Mouse (Mus musculus): ENCODE measurements around the gene Enpep.
A peak's percentile ranks its signal among the peaks of the same experiment; 100 is the strongest.

Gene Enpep

DNA sequence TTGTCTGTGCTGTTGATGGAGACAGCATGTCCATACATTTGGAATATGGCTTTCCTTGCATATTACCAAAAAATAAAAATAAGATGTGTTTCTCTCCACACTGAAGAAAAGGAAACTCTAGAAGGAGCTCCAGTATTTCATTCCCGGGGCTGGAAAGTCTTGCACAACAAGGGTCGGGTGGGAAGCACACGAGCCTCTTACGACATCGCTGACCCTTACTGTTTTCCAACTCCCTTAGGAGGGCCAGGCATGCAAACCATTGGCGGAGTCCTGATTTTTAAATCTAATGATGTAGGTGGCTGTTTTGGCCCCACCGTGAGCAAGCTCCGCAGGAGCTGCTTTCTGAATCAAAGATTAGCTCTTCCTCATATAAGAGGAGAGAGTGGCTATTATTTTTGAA is 20.6 kb downstream of the Enpep start:
- no peak for DNase-seq

DNA sequence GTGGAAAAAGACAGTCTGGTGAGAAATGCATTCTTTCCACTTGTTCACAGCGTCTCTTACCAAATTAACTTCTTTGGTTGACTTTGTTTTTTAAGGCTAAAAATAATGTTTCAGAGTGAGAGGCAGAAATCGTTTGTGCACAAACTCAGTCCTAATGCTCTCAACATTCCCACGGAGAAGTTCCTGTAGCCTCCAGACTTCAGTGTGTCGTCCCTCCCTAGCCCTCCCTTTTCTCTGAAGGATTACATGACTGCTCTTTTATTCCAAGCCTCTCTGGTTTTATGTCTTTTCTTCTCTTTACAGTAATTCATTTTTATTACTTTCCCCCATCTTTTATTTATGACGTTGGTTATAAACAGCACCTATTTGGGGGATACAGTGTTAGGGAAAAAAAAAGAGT is 22.6 kb downstream of the Enpep start:
- no peak for DNase-seq

- peak in 1 of 2 experiments; percentile 3 for DNase-seq
Measured at GRCm38 (mm10) chr3:129308876-129309275, 23.6 kb downstream of the Enpep start.

DNA sequence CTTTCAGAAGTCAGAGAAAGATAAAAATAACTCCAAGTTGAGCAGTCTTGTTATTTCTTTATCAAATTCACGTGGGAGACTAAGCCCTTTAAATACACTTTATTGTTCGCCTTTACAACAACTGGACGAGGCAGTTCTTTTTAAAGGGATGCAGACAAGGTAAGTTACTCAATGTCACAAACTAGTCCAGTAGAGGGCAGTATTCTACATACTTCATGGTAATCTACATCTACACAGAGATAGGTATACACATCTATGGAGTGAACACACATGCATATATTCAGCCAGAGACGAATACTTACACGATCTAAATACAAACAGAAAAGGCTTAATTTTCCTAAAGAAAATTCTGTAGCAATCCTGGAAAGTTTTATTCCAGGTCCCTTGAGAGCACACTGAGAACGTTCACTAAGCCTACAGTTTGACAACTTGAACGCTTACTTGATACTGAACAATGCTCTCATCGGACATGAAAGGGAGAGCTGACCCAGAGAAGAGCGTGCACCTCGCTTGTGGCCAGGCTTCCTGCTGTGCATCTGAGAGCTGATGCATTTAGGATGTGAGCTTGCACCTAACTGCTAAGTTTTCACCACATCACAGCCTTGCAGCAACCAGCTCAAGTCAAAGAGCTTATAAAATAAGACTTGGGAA is 24.3 kb downstream of the Enpep start:
- peak in 1 of 2 experiments; percentile 11 for DNase-seq

DNA sequence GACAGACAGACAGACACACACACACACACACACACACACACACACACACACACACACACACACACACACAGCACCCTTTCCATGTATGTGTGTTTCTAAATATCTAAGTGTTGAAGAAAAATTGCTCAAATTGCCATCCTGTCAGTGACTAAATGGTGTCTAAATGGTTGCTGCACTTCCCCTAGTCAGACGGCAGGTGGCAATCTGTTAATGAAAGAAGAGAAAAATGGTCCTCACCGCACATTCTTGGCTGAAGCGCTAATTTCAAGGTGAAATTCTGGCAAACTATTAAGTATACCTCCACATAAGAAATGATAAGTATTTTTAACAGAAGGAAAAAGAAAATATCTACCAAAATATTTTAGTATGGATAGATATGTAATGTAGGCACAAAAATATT is 28.6 kb downstream of the Enpep start:
- peak; percentile 22 to 36 for DNase-seq

GRCm38 (mm10) chr3:129299874-129300273 is 32.6 kb downstream of the Enpep start:
- DNase-seq, result no peak

GRCm38 (mm10) chr3:129298606-129299005 is 33.9 kb downstream of the Enpep start:
- DNase-seq, result no peak

GRCm38 (mm10) chr3:129296994-129297393 is 35.5 kb downstream of the Enpep start:
- DNase-seq, result no peak

DNA sequence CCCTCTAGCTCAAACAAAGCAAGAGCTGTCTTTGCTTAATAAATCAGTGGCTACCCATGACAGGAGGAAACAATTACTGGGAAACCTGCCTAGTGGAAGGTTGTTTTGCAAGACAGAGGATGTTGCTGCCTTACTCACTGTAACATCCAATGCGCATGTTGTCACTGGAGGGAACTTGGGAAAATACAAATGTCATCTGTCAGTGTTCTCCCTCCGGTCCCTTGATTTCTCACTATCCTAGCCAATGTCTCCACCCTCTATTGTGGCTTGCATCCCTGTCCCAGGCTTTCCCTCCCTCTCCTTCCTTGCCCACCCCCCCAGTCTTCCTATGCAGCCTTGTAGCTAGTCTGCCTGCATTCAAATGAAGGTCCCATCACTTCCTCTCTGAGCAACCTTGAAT is 36.6 kb downstream of the Enpep start:
- no peak for DNase-seq

GRCm38 (mm10) chr3:129289536-129289935 is 43.0 kb downstream of the Enpep start:
- DNase-seq, result no peak

DNA sequence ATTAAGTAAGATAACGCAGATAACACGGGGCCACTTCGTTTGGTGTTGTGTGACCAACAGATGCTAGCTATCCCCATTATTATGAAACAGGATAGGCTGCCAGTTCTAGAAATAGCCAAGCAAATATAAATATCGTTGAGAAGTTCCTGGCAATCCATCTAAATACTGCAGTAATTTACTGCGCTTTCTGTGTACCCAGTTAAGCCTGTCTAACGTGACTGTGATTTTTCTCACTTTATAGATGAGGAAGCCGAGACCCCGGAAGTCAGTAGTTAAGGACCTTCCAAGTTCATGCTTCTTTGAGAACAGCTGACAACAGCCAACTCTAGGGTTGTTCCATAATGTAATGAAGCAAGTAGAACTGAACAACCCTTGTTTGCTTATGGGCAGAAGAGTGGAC is 45.4 kb downstream of the Enpep start:
- no peak for DNase-seq

DNA sequence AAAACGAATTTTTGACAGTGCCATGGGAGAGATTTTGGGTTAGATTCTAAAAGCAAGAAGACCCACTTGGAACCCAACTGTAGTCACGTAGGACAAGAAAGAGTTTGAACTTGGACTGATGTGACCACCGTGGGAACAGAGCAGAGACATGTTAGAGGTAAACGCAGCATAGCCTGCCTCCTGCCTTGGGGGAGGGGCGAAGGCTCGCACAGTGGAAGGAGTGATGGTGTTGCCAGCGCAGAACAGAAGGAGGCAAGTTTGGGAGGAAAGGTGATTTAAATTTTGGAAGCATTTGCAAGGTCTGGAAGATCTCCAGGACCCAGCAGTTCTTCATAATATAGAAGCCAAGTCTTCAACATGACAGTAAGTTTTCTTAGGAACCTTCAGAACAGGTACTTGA is 46.1 kb downstream of the Enpep start:
- no peak for DNase-seq

DNA sequence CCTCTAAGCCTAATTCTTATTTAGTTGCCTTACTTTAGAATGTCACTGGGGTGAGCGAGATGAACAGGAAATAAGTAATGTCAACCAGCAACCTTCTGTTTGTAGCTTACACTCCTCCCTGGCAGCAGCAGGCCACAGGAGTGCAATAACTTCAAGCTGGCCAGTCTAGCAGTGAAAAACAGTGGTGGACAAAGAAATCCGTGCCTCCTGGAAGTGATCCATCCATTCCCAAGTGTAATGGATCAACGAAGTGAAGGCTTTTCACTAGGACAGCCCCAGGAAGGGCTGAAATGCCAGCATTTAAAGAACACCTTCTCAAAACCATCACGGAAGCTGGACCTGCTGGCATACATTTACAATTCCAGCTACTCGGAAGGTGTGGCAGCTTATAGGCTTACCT is 48.2 kb downstream of the Enpep start:
- DNase-seq, result no peak

- no peak for DNase-seq
Measured at GRCm38 (mm10) chr3:129279441-129279840, 53.1 kb downstream of the Enpep start.

DNA sequence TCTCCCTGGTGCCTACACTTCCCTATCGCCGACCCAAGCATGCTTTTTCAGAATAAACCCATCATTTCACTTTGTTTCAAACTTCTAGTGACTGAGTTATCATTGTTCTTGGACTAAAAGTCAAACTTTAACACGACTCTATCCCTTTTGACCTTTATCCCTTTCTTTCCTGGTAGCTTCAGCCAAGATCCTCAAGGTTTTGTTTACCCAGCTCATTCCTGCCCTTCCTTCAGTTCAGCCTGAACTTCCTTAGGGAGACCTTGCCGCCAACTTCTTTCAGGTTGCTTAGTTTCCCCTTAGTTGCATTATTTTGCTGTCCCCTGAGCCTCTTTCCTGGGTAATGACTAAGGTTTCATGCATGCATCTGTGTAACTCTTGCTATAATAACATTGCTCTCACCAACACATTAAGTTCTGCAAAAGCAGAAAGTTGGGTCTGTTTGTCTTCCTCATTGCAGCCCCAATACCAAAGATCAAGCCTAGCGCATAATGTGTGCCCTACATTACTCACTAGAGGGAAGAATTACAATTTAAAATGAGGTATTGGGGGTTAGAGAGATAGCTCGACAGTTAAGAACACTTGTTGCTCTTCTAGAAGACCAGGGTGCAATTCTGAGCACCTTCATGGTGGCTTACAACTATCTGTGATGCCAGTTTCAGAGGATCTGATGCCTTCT is 59.2 kb downstream of the Enpep start:
- DNase-seq, result no peak

DNA sequence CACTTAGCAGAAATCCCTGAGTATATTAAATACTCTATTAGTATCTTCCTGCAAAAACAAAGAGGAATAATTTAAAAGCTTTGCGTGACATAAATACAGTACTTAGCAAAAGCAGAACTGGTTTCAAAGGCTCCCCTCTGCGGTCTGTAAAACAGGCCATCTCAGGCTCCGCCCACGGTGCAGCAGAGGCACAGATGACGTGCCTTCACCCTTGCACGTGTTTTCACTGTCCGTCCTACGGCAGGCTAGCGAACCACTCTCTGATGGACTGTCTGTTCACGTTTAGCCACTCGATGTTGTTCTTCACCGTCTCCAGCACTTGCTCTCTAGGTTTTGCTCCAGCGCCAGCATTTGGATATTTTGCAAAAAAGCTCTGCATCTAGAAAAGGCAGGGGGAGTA is 62.5 kb downstream of the Enpep start:
- no peak for DNase-seq

DNA sequence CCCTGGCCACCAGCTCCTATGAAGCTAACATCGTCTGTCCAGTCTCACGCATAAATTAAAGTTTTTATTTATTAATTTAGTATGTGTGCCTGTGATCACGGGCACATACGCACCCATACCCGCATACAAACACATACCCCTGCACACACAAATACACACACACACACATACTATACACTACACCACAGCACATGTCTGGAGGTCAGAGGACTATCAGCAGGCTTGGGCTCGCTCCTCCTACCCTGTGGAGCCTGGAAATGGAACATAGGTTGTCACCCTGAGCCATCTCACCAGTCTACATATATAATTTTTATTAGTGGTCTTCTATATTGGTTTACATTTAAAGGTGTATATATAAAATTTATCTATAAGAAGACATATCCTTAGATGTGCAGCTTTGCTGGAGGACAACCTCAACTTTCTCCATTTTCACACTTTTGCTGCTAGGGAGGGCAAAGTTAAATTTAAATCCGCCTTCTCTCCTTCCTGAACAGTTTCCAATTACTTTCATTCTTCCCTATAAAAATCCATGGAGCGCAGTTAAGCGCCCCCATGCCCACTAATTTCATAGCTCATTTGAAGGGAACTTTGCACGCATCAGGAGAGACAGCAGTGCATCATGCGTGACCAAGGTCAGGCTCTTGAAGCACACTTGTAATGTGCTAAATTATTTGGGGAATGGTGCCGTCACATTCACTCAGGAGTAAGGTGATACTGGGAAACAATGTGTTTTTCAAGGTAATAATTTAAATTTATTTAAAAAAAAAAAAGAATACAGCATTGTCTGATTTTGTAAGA is 63.4 kb downstream of the Enpep start:
- DNase-seq, result no peak

- DNase-seq, result no peak
Measured at GRCm38 (mm10) chr3:129258497-129258896, 74.0 kb downstream of the Enpep start.

DNA sequence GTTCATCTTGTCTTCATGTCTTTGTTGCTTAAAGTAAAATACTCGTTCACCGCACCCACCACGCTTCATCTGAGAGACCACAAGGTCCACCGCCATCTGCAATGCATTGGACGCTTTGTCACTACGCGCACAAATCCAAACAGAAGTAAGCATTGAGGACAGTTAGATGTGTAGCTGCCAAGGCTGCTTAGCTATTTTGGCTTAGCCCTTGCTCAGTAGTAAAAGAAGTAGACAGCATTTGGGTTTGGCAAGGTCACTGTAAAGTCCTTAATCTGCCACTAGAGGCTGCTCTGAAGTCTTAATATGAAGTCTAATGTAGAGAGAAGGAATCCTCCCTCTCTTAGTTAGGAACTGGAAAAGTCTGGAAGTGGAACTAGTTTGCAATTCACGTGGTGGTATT is 75.8 kb downstream of the Enpep start:
- no peak for DNase-seq

GRCm38 (mm10) chr3:129256283-129256682 is 76.2 kb downstream of the Enpep start:
- no peak for DNase-seq

DNA sequence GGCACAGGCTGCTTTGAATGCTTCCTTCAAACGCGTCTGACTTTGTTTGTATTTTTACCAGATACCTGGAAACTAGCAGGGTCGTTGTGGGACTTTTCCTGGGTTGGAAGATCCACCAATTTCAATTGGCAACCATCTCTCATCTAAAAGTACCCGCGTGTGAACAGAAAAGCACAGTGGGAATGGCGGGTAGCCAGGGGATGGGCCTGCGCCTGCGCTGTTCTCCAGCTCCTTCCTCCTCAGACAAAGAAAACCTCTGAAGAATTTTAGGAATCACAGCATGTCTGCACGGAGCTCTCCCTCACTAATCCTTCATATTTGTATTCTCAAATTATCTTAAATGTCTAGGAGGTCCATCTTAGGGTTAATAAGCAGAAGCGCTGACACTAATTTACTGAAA is 78.3 kb downstream of the Enpep start:
- DNase-seq, result no peak

- DNase-seq, result no peak
Measured at GRCm38 (mm10) chr3:129250997-129251396, 81.5 kb downstream of the Enpep start.

GRCm38 (mm10) chr3:129238664-129239258 is 93.8 kb downstream of the Enpep start:
- no peak for DNase-seq

DNA sequence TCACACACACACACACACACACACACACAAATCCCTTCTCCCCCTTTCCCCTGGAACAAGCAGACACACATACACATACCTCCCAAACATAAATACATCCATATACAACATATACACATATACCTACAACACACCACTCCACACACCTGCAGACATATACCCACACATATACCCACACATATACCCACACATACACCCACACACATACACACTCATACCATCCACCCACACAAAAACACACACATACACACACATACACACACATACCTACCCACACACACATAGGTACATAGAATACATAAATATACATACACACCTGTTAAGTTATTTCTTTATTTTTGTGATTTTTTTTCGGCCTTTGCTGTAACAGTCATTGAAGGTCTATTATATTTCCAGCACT is 94.5 kb downstream of the Enpep start:
- DNase-seq, result no peak
